Mouse (Mus musculus) common myeloid progenitor, adult 5-6 weeks (primary cell): ENCODE data around the gene Txndc16. TPM values are rescaled to one million over a fixed set of nuclear protein-coding genes. Genes with fewer than 3 reads are reported as not detected.

Experiments
- ATAC-seq: replicated peaks from 2 replicates; pipeline ENCODE4 v1.8.0; 2016; ENCODE audit warnings: low read depth, mild to moderate bottlenecking, moderate TSS enrichment, inconsistent platforms; ENCODE audit not compliant: poor library complexity, severe bottlenecking
- total RNA-seq: library from RNA; stranded (forward); fragments of 200-1000, 187-1606 nt; gene quantifications from 2 replicates; pipeline ENCODE4 v1.2.3, GENCODE M21; 2017

Gene Txndc16
- total RNA-seq = 14.6 and 18.3 TPM in 2 replicates

DNA sequence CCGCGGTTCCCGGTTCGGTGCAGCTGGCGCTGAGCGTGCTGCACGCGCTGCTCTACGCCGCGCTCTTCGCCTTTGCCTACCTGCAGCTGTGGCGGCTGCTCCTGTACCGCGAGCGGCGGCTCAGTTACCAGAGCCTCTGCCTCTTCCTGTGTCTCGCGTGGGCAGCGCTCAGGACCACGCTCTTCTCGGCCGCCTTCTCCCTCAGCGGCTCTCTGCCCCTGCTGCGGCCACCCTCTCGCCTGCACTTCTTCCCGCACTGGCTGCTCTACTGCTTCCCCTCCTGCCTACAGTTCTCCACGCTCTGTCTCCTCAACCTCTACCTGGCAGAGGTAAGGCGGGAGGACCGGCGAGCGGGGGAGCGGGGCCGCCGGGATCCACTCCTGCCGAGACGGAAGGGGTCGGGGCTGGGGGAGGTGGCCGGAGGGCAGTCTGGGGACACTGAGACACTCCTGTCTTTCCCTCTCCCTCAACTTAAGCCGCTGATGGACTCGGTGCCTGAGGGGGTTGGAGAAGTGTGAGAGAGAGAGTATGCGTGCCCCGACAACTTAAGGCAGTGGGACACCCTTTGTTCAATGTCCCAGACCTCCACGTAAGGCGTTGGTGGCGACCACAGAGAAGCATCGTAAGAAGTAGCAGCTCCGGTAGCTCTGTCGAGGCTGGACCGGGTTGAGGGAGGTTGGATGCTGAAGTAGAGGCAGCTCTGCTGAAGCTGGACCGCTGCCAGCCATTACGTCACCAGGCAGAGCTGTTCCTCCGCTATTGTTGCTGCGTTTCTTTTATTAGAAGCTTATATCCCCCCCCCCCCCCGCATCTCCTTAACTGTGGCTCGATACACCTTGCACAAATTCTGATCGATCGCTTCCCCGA lies at the start of gene Txndc16:
Gene Txndc16 (minus strand): TSS at position 239 of the 867 bp plus-strand sequence.
- 0 out of 2 replicates have a peak, but pooled peaks have one; percentile 7 for ATAC-seq

DNA sequence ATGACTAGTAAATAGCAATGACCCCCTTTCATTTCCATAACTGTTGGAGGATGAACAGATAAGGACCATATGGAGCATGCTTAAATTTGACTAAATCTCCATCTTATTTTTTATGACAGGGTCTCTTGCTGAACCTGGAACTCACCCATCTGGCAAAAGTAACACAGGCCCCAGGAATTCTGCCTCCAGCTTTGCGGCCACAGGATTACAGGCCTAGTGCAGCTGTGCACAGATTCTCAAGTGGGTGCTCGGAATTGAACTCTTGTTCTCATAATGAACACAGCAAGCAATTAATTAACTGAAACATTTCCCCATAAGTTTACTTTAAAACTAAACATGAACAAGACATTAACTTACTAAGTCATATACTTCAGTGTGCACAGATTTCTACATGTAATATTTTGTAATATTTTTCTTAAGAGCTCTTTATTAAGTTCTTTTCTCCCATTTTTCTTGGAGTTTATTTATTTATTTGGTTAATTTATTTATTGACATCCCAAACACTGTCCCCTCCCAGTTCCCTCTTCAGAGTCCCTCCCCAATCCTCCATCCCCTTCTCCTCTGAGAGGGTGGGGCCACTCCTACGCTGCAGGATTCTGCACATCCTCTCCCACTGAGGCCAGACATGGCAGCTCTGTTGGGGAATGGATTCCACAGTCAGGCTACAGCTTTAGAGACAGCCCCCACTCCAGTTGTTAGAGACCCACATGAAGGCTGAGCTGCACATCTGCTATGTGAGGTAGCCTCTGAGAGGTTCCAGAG lies 43.9 kb upstream of the Txndc16 start:
- ATAC-seq = no peak

GRCm38 (mm10) chr14:45251548-45252076 lies 31.5 kb upstream of the Txndc16 start:
- 0 out of 2 replicates have a peak, but pooled peaks have one; percentile 45 for ATAC-seq

DNA sequence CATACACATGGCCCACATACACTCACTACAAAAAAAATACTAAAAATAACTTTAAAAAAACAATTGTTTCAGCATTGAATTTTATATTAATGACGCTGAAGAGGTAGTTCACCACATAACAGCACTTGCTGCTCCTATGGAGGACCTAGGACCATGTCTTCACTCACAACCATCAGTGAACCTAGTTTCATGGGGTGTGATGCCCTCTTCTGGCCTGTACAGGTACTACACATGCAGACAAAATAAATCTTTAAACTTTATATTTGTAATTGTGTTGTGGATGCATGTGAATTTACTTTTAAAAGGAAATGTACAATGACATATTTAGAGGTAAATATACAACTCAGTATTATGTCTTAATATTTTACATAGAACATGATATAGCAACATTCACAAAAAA lies 21.5 kb upstream of the Txndc16 start:
- peak; percentile 58; the same call in 1 of the 2 replicates for ATAC-seq

GRCm38 (mm10) chr14:45239042-45239441 lies 18.9 kb upstream of the Txndc16 start:
- peak; percentile 65 for ATAC-seq

- ATAC-seq = no peak
Measured at GRCm38 (mm10) chr14:45220957-45221630, 966 bp upstream of the Txndc16 start.

- peak; percentile 97 for ATAC-seq
Measured at GRCm38 (mm10) chr14:45219281-45220089, 643 bp downstream of the Txndc16 start, which contains the start of gene Gpr137c. Gpr137c (plus strand) TSS chr14:45219717.

DNA sequence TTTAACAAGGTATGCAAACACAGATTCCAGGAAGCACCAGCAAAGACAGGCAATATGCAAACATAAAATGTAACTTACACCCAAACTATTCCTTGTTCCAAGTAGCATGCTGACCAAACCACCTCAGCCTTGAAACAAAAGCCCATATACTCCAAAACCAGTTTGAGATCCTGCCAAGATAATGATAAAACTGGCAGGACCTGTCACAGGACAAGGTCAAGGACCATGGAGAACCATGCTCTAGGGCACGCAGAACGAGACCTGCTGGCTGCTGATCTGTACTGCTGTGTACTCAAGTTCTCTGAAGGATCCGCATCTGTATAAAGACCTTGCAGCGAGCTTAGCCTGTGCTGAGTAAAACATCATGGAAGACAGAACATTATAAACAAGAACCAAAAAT lies 2.4 kb downstream of the Txndc16 start:
- no peak for ATAC-seq

GRCm38 (mm10) chr14:45216711-45217340 lies 3.3 kb downstream of the Txndc16 start:
- no peak for ATAC-seq

DNA sequence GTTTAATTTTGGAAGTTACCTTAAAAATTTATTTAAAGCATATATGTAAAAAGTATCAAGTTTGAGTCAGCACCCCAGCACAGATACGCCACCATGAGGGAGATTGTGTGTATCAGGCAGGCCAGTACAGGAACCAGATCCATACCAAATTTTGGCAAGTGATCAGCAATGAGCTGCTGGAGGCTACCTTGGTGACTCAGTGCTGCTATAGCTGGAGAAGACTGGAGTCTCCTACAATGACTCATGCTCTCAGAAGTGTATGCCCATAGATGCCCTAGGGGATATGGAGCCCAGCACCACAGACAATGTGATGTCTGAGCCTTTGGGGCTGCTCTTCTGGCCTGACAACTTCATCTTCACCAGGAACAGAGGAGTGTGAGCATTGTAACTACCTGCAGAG lies 8.7 kb downstream of the Txndc16 start:
- no peak for ATAC-seq

DNA sequence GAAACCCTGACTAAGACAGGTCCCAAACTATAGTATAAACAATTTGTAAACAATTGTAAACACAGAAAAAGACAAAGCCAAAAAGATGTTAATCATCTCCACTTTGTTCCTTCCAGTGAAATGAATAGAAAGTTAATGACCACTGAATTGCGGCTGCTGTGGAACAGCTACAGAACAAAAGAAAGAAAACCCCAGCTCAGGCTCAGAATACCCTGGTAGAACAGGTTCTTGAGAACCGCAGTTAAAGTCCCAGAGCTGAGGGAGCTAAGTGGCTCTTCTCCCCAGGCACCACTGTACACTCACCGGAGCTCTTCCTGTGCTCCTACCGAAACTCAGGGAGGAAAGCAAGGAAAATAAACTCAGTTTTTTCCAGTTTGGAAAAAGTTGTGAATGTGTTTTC lies 9.4 kb downstream of the Txndc16 start:
- no peak for ATAC-seq

- ATAC-seq = peak; percentile 87
Measured at GRCm38 (mm10) chr14:45200607-45201006, 19.5 kb downstream of the Txndc16 start.

- no peak for ATAC-seq
Measured at GRCm38 (mm10) chr14:45190999-45191398, 29.1 kb downstream of the Txndc16 start.

DNA sequence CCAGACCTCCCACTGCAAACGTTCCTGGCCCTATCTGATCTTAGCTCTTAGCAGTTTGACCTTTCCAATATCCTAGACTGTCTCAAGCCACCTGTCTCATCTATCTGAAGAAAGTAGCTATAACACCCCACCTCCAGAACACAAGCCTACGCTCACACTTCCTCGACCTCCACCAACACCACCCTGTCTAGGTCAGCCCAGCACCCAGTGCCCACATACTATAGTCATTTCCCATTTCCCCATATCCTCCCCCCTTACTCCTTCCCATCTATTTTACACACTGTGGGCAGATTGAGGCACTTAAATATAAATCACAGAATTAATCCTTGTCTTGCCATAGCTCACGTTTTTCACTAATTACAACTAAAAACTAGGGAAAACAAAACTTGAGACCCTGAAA lies 38.5 kb downstream of the Txndc16 start:
- 0 out of 2 replicates have a peak, but pooled peaks have one; percentile 23 for ATAC-seq

DNA sequence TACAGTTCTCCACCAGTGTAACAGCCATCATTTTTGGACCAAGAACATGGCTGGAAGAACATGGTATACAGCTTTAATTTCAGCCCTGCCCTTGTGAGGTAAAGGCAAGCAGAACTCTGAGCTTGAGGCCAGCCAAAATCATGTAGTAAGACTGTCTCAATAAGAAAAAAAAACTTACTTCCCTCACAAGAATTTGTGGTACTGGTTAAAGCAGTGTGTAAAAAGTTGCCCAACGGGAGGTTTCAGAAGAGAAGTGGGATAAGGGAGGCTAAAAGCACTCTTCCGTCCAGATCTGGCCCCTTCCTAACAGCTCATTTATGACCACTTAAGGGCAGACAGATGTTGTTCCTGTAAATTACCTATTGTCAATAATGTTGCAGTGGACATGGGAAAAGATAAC lies 40.5 kb downstream of the Txndc16 start:
- peak; percentile 81 for ATAC-seq

DNA sequence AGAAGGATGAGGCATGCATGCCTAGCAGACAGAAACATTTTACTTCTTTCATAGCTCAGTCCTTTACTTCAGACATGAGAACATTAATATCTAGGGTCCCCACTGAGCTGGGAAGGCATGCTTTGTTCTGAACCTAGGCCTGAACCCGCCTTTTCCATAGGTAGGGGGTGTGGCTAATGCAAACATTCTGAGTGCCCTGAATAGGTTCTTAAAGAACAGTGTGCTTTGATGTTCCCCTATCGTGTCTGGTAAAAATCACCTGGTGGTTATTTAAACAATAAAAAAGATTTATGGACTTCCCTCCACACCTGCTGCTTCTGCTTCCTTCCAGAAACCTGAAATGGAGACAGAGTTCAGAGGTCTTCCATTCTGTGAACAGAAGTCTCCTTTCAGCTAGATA lies 40.9 kb downstream of the Txndc16 start:
- no peak for ATAC-seq

GRCm38 (mm10) chr14:45175012-45175740 lies 45.0 kb downstream of the Txndc16 start:
- no peak for ATAC-seq

DNA sequence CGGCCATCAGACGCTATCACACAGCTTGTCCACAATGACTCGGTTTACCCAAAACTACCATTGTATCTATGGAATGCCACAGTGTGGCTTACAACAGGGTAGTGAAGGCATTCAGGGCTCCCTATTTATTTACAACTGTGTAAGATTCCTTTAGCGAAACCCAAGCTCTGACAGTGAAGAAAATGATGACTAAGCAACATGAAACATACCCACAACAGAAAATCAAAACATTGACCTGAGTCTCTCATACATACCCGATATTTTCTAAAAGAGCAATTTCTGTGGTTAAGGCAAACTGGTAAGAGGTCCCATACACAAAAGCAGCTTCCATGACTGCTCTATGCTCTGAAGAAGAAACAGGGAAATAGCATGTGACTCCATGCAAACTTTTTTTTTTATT lies 47.9 kb downstream of the Txndc16 start:
- ATAC-seq = no peak
